Mouse (Mus musculus): ENCODE data around the gene Pcx. TPM values are rescaled to one million over a fixed set of nuclear protein-coding genes. Genes with fewer than 3 reads are reported as not detected.

The Pcx gene
- total and polyA plus RNA-seq, 3 experiments: 39.0 to 52.5 (median 44.8) TPM

DNA sequence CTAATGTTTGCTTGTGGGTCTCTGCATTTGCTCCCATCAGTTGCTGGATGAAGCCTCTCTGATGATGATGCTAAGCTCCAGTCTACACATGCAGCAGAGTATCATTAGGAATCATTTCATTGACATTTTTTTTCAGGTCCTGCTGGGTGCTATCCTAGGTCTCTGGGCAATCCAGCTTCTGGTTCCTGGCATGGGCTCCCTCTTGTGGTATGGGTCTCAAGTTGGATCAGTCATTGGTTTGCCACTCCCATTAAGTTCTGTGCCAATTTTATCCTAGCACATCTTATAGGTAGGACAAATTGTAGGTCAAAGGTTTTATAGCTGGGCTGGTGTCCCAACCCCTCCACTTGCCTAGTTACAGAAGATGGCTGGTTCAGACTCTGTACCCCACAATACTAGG is 156.5 kb downstream of the Pcx start:
- no peaks in the 10 kb centered on the region for H3K4me1 ChIP-seq (ENCODE audit: control insufficient read depth, insufficient read depth, low read length)
- H3K4me3 ChIP-seq: no peak overlapping the region
- no peaks in the 10 kb centered on the region for H3K27me3 ChIP-seq (ENCODE audit: control insufficient read depth, insufficient read depth, low read length)
- no peaks in the 10 kb centered on the region for H3K36me3 ChIP-seq (ENCODE audit: control insufficient read depth, insufficient read depth, low read length)
- H3K27ac ChIP-seq: no peak overlapping the region
- DNase-seq: no peak
- no peaks in the 10 kb centered on the region for H3K79me2 ChIP-seq (replicated peaks; ENCODE audit: control insufficient read depth, insufficient read depth, low read length)
- no peak overlapping the region for H3K9ac ChIP-seq (ENCODE audit: low read depth, low read length)
- no peak for TF ChIP-seq POLR2A (IDR thresholded peaks at IDR 0.05; ENCODE audit: insufficient read depth, low read depth, low read length)
- no peak for TF ChIP-seq EP300 (IDR thresholded peaks at IDR 0.05; ENCODE audit: insufficient read depth, low read depth, low read length)
- TF ChIP-seq CTCF (IDR thresholded peaks at IDR 0.05): peak; percentile 21
- intact Hi-C loops (cut with DNase I): no loop called here

DNA sequence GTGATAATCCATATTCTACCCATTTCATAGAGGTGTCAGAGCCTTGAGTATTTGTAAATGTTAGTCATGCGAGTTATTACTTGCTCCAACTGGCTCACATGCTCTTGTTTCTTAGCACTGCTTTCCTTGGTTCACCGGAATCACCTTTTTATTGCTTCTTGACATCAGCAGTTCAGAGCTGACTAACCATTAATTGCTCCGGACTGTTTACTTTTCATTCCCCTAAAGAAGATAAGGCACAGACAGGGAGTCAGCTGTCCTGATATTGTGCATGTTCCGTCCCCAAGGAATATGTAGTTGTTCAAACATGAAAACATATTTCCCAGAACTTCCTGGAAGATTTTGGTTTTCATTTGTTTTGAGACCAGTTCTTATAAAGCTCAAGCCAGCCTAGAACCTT is 160.5 kb downstream of the Pcx start:
- no peaks in the 10 kb centered on the region for H3K36me3 ChIP-seq (ENCODE audit: control insufficient read depth, insufficient read depth, low read length)
- H3K79me2 ChIP-seq (replicated peaks; ENCODE audit: control insufficient read depth, insufficient read depth, low read length): no peaks in the 10 kb centered on the region
- no peaks in the 10 kb centered on the region for H3K27me3 ChIP-seq (ENCODE audit: control insufficient read depth, insufficient read depth, low read length)
- no peaks in the 10 kb centered on the region for H3K4me1 ChIP-seq (ENCODE audit: control insufficient read depth, insufficient read depth, low read length)
- H3K9ac ChIP-seq (ENCODE audit: low read depth, low read length): no peak overlapping the region
- H3K27ac ChIP-seq: no peak overlapping the region
- TF ChIP-seq POLR2A (IDR thresholded peaks at IDR 0.05; ENCODE audit: insufficient read depth, low read depth, low read length): no peak
- no peak for TF ChIP-seq EP300 (IDR thresholded peaks at IDR 0.05; ENCODE audit: insufficient read depth, low read depth, low read length)
- TF ChIP-seq CTCF (IDR thresholded peaks at IDR 0.05): no peak
- WGBS: 49% methylated on average over 4 of the region's 4 CpGs
- no peak for DNase-seq
- H3K4me3 ChIP-seq: no peak overlapping the region
- intact Hi-C loops (cut with DNase I): no loop called here

Small RNAs within 50 kb of the gene (microRNA-seq; reads per million reads assigned to microRNA genes)
- gene Mir6986: 0.39 to 0.56 reads per million in 2 experiments

Other genes with a start within 250 kb of the Pcx start
- gene Ssh3, start 241.3 kb upstream of the Pcx start, total RNA-seq (2021): 1 to 10 TPM; 6.7 to 7.3 TPM
- gene Ssh3, start 241.3 kb upstream of the Pcx start, polyA plus RNA-seq (2012; rRNA removed): 13.7 and 15.9 TPM in 2 replicates
- under 1 TPM; 0.34 to 0.60 TPM for gene Ankrd13d, start 227.3 kb upstream of the Pcx start, total RNA-seq (2021)
- gene Ankrd13d, start 227.3 kb upstream of the Pcx start, polyA plus RNA-seq (2012; rRNA removed): 1.4 and 1.5 TPM in 2 replicates
- gene Grk2, start 204.2 kb upstream of the Pcx start, total RNA-seq (2021): 10 to 100 TPM; 56.0 to 59.0 TPM
- gene Grk2, start 204.2 kb upstream of the Pcx start, polyA plus RNA-seq (2012; rRNA removed): 53.6 and 61.3 TPM in 2 replicates
- 10 to 100 TPM; 36.4 to 38.6 TPM for gene Kdm2a, start 112.2 kb upstream of the Pcx start, total RNA-seq (2021)
- 49.7 and 82.9 TPM in 2 replicates for gene Kdm2a, start 112.2 kb upstream of the Pcx start, polyA plus RNA-seq (2012; rRNA removed)
- gene Rhod, start 71.0 kb upstream of the Pcx start, total RNA-seq (2021): 1 to 10 TPM; 5.3 to 5.5 TPM
- 8.5 and 9.2 TPM in 2 replicates for gene Rhod, start 71.0 kb upstream of the Pcx start, polyA plus RNA-seq (2012; rRNA removed)
- gene Syt12, start 33.0 kb upstream of the Pcx start, total RNA-seq (2021): 10 to 100 TPM in 1 of 2 experiments, 1 to 10 TPM in 1; 6.9 to 13.2 TPM
- 1.8 and 3.2 TPM in 2 replicates for gene Syt12, start 33.0 kb upstream of the Pcx start, polyA plus RNA-seq (2012; rRNA removed)
- not detected for gene 2010003K11Rik, start 11.9 kb upstream of the Pcx start, total RNA-seq (2021)
- gene 2010003K11Rik, start 11.9 kb upstream of the Pcx start, polyA plus RNA-seq (2012; rRNA removed): 0.29 and 0.70 TPM in 2 replicates
- gene Lrfn4, start 105.2 kb downstream of the Pcx start, total RNA-seq (2021): 1 to 10 TPM; 7.7 to 9.4 TPM
- gene Lrfn4, start 105.2 kb downstream of the Pcx start, polyA plus RNA-seq (2012; rRNA removed): 12.4 and 15.3 TPM in 2 replicates
- 1 to 10 TPM; 7.1 to 8.7 TPM for gene Rce1, start 115.2 kb downstream of the Pcx start, total RNA-seq (2021)
- gene Rce1, start 115.2 kb downstream of the Pcx start, polyA plus RNA-seq (2012; rRNA removed): 35.7 and 37.3 TPM in 2 replicates
- gene Gm960, start 188.2 kb downstream of the Pcx start, total RNA-seq (2021): not detected
- not detected in 2 replicates for gene Gm960, start 188.2 kb downstream of the Pcx start, polyA plus RNA-seq (2012; rRNA removed)
- gene Sptbn2, start 200.7 kb downstream of the Pcx start, total RNA-seq (2021): under 1 TPM; 0.23 to 0.27 TPM
- gene Sptbn2, start 200.7 kb downstream of the Pcx start, polyA plus RNA-seq (2012; rRNA removed): 0.18 and 0.20 TPM in 2 replicates
- 1 to 10 TPM; 6.3 to 6.5 TPM for gene Rbm4b, start 246.0 kb downstream of the Pcx start, total RNA-seq (2021)
- 5.1 and 6.9 TPM in 2 replicates for gene Rbm4b, start 246.0 kb downstream of the Pcx start, polyA plus RNA-seq (2012; rRNA removed)

Data from heart, adult 2 months (tissue).